ENCODE assay signal across 31 mouse cellular contexts in the genomic region with DNA sequence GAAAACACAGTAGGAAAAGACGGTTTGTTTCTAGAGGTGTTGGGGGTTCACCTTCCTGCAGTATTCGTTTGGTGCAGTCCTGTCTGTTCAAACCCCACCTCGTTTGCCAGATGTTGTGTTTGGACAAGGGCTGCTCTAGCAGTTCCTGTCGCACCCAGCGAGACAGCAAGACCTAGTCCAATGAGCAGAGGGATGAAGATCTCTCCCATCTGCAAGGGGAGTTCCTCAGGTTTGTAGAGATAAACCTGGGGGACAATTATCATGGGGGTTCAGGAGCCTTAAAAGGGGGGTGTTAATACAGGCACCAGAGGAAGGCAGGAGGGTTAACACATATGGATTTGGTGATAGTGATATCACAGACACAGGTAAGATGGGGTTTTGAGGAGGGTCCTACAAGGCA.
A peak's percentile ranks its signal among the peaks of the same experiment; 100 is the strongest.
DNase-seq lines count a peak whose midpoint lies in the region; ATAC-seq and TF ChIP-seq lines count a peak whose summit lies in the region.
"Had no signal": no experiment of that assay in that cellular context is flagged by ENCODE, and none has a peak within 500 bp of the region (broad histone marks: within the 10 kb centered on the region; RNA-seq: fewer than 3 reads in every experiment).

No protein-coding gene starts in this region.

- H3K9me3 ChIP-seq in G1E (replicated peaks), result no peaks in the 10 kb centered on the region
- H3K9me3 ChIP-seq in liver, embryonic 13.5 days (replicated peaks), result no peaks in the 10 kb centered on the region
- H3K9me3 ChIP-seq in liver, embryonic 16.5 days (replicated peaks; ENCODE audit: control insufficient read depth, low read length), result no peaks in the 10 kb centered on the region
- H3K9me3 ChIP-seq: embryonic facial prominence, embryonic 10.5 days; embryonic facial prominence, embryonic 13.5 days; heart, embryonic 12.5 days; heart, embryonic 15.5 days; hindbrain, embryonic 10.5 days; hindbrain, embryonic 13.5 days had no signal

- H3K4me3 ChIP-seq in G1E (ENCODE audit: low read depth, low read length), result no peak overlapping the region; the same call in 1 of the 2 replicates
- H3K4me3 ChIP-seq in brown adipose tissue, adult 24 weeks (ENCODE audit: insufficient read depth, low read depth, low read length), result no peak overlapping the region
- H3K4me3 ChIP-seq in liver, embryonic 13.5 days (replicated peaks), result no peak overlapping the region
- no peak overlapping the region for H3K4me3 ChIP-seq in liver, embryonic 16.5 days (ENCODE audit: low read depth, low read length)
- H3K4me3 ChIP-seq: embryonic facial prominence, embryonic 10.5 days; embryonic facial prominence, embryonic 13.5 days; gastrocnemius, adult 2 months; heart, embryonic 12.5 days; heart, embryonic 15.5 days; hindbrain, embryonic 10.5 days; hindbrain, embryonic 13.5 days had no signal

- no peak overlapping the region for H3K4me2 ChIP-seq in liver, embryonic 13.5 days
- no peak overlapping the region for H3K4me2 ChIP-seq in liver, embryonic 16.5 days (ENCODE audit: low read depth, low read length)
- H3K4me2 ChIP-seq: embryonic facial prominence, embryonic 13.5 days; heart, embryonic 12.5 days; heart, embryonic 15.5 days; hindbrain, embryonic 13.5 days had no signal

- no peaks in the 10 kb centered on the region for H3K27me3 ChIP-seq in G1E (ENCODE audit: insufficient read depth, low read length)
- 0 out of 2 replicates have a peak, but pooled peaks cover 5% of the 10 kb centered on the region for H3K27me3 ChIP-seq in liver, embryonic 13.5 days
- H3K27me3 ChIP-seq in liver, embryonic 16.5 days (ENCODE audit: control insufficient read depth, insufficient read depth, low read depth, low read length), result no peaks in the 10 kb centered on the region
- H3K27me3 ChIP-seq: CH12.LX; heart, embryonic 12.5 days; heart, embryonic 15.5 days had no signal

- peaks cover 47% of the 10 kb centered on the region for H3K4me1 ChIP-seq in G1E (ENCODE audit: insufficient read depth, low read depth, low read length)
- H3K4me1 ChIP-seq in brown adipose tissue, adult 24 weeks (ENCODE audit: control insufficient read depth, insufficient read depth, insufficient read length, low read length), result no peaks in the 10 kb centered on the region
- H3K4me1 ChIP-seq in liver, embryonic 13.5 days (replicated peaks), result peaks cover 14% of the 10 kb centered on the region
- no peaks in the 10 kb centered on the region for H3K4me1 ChIP-seq in liver, embryonic 16.5 days (ENCODE audit: control insufficient read depth, low read depth, low read length)
- H3K4me1 ChIP-seq: embryonic facial prominence, embryonic 10.5 days; embryonic facial prominence, embryonic 13.5 days; heart, embryonic 12.5 days; heart, embryonic 15.5 days; hindbrain, embryonic 10.5 days; hindbrain, embryonic 13.5 days had no signal

- TF ChIP-seq CTCF in G1E (IDR thresholded peaks at IDR 0.05; ENCODE audit: low read depth, low read length), result no peak

- peak; percentile 2 for DNase-seq in G1E (ENCODE audit: low spot score)
- no peak for DNase-seq in liver, embryonic 13.5 days
- DNase-seq in cerebellum, adult 8-10 months, result no peak
- no peak for DNase-seq in thymus, postnatal 25 days
- no peak for DNase-seq in kidney, postnatal 25 days
- no peak for DNase-seq in kidney, adult 9 months
- DNase-seq: adrenal gland, adult 8-10 months; adrenal gland, postnatal 25 days; B cell, adult 2 months; cerebellum, adult 11 months; cerebellum, adult 2 months; cerebellum, postnatal 10 days; cerebellum, postnatal 36 days; embryo, embryonic 11 days; forebrain, postnatal 0 days; gastrocnemius, adult 2 months; gastrocnemius, postnatal 14 days; heart, postnatal 10 days; heart, postnatal 36 days had no signal

- H3K9ac ChIP-seq in liver, embryonic 13.5 days, result no peak overlapping the region
- H3K9ac ChIP-seq in liver, embryonic 16.5 days (ENCODE audit: low read depth, low read length), result no peak overlapping the region
- H3K9ac ChIP-seq: embryonic facial prominence, embryonic 13.5 days; forebrain, postnatal 0 days; heart, embryonic 12.5 days; heart, embryonic 15.5 days; hindbrain, embryonic 13.5 days had no signal

- 28% methylated on average over 5 of the region's 5 CpGs for WGBS in liver, embryonic 13.5 days (ENCODE audit: insufficient replicate concordance)
- 23% methylated on average over 5 of the region's 5 CpGs for WGBS in liver, embryonic 16.5 days (ENCODE audit: insufficient replicate concordance)

- H3K36me3 ChIP-seq in G1E (replicated peaks), result no peaks in the 10 kb centered on the region
- no peaks in the 10 kb centered on the region for H3K36me3 ChIP-seq in liver, embryonic 13.5 days
- no peaks in the 10 kb centered on the region for H3K36me3 ChIP-seq in liver, embryonic 16.5 days (ENCODE audit: control insufficient read depth, insufficient read depth)
- H3K36me3 ChIP-seq: embryonic facial prominence, embryonic 10.5 days; embryonic facial prominence, embryonic 13.5 days; heart, embryonic 12.5 days; heart, embryonic 15.5 days; hindbrain, embryonic 10.5 days; hindbrain, embryonic 13.5 days had no signal

- H3K27ac ChIP-seq in brown adipose tissue, adult 24 weeks (replicated peaks; ENCODE audit: low read depth, low read length), result peak overlapping the region; percentile 66
- H3K27ac ChIP-seq in liver, embryonic 13.5 days, result no peak overlapping the region
- no peak overlapping the region for H3K27ac ChIP-seq in liver, embryonic 16.5 days (ENCODE audit: low read length)
- H3K27ac ChIP-seq: embryonic facial prominence, embryonic 10.5 days; embryonic facial prominence, embryonic 13.5 days; gastrocnemius, adult 2 months; heart, embryonic 15.5 days; hindbrain, embryonic 10.5 days; hindbrain, embryonic 13.5 days had no signal

- peak; percentile 82 for ATAC-seq in G1E (ENCODE audit: extremely low read depth, insufficient number of reproducible peaks, low FRiP score, poor library complexity, severe bottlenecking)
- peak; percentile 78 for ATAC-seq in liver, embryonic 13.5 days (ENCODE audit: low read depth)
- ATAC-seq in liver, embryonic 16.5 days (ENCODE audit: low read depth), result 0 out of 2 replicates have a peak, but pooled peaks have one; percentile 30
- ATAC-seq: activated CD4-positive, CD25-positive, alpha-beta regulatory T cell, adult 4 months; forebrain, embryonic 14.5 days; forebrain, postnatal 0 days; hindbrain, embryonic 16.5 days had no signal

Comparison
In these comparisons a context has a peak if more than half of its experiments do, and no peak if none do; other contexts are left out.
1. ATAC-seq: peak in every context shown above with its lines; median percentile 82 in G1E; 78 in liver, embryonic 13.5 days; 30 in liver, embryonic 16.5 days.